ENCODE assay signal across 14 mouse cellular contexts in the genomic region with DNA sequence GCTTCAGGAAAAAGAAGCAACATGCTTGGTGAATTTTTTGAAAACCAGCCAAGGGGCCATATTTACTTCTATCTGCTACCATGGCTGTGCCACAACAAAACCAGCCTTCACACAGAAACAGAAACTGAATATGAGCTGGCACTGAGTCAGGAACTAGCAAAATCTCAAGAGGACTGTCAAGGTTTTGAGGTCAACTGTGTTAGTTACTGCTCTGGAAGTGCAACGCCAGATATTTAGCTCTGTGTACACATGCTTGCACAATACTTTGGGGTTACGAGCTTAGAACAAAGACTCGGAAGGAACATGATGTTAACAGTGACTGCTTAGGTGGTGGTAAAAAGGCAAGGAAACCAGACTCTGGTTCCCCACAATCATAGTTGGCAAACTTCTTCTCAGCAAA. TPM values are rescaled to one million over a fixed set of nuclear protein-coding genes. Genes with fewer than 3 reads are reported as not detected.
DNase-seq lines count a peak whose midpoint lies in the region; TF ChIP-seq lines count a peak whose summit lies in the region.
"Had no signal": no experiment of that assay in that cellular context is flagged by ENCODE, and none has a peak within 500 bp of the region (broad histone marks: within the 10 kb centered on the region; RNA-seq: fewer than 3 reads in every experiment).

No protein-coding gene starts in this region.

- no peaks in the 10 kb centered on the region for H3K36me3 ChIP-seq in kidney, adult 2 months (ENCODE audit: control insufficient read depth, insufficient read depth, low read length)
- H3K36me3 ChIP-seq: heart, embryonic 15.5 days; limb, embryonic 15.5 days had no signal

- 76% methylated on average over 3 of the region's 3 CpGs for WGBS in kidney, adult 2 months
- 39% methylated on average over 3 of the region's 3 CpGs for WGBS in lung, adult 2 months
- WGBS in cerebellum, adult 2 months = 59% methylated on average over 3 of the region's 3 CpGs

- DNase-seq in kidney, adult 2 months = peak; percentile 16
- no peak for DNase-seq in kidney, postnatal 14 days
- DNase-seq in adrenal gland, postnatal 10 days = peak; percentile 47
- peak; percentile 29 for DNase-seq in lung, adult 2 months
- peak; percentile 18 for DNase-seq in ovary, postnatal 14 days (ENCODE audit: low spot score)
- no peak for DNase-seq in left cerebral cortex, adult 9 months (ENCODE audit: low spot score in 2 of 2)
- no peak for DNase-seq in cerebellum, adult 2 months
- DNase-seq: cerebellum, adult 11 months; kidney, postnatal 10 days had no signal

- no peak for TF ChIP-seq POLR2A in kidney, adult 2 months (IDR thresholded peaks at IDR 0.05; ENCODE audit: low read depth, low read length)
- no peak for TF ChIP-seq POLR2A in lung, adult 2 months (IDR thresholded peaks at IDR 0.05; ENCODE audit: borderline replicate concordance, extremely low read depth, low read depth, low read length)
- no peak for TF ChIP-seq POLR2A in cerebellum, adult 2 months (IDR thresholded peaks at IDR 0.05; ENCODE audit: borderline replicate concordance, insufficient read depth, low read length)

- no peaks in the 10 kb centered on the region; the same call in 1 of the 2 replicates for H3K27me3 ChIP-seq in kidney, adult 2 months (replicated peaks; ENCODE audit: control insufficient read depth, insufficient read depth, low read length)
- H3K27me3 ChIP-seq in cerebellum, adult 2 months (ENCODE audit: control insufficient read depth, insufficient read depth, low read length) = no peaks in the 10 kb centered on the region
- H3K27me3 ChIP-seq: heart, embryonic 15.5 days; limb, embryonic 15.5 days had no signal

- H3K4me3 ChIP-seq in kidney, adult 2 months (ENCODE audit: insufficient read depth, low read depth, low read length) = no peak overlapping the region
- no peak overlapping the region for H3K4me3 ChIP-seq in lung, adult 2 months (replicated peaks; ENCODE audit: extremely low read depth, low read depth, low read length)
- H3K4me3 ChIP-seq in cerebellum, adult 2 months (replicated peaks; ENCODE audit: insufficient read depth, low read depth, low read length) = no peak overlapping the region
- H3K4me3 ChIP-seq: heart, embryonic 15.5 days; limb, embryonic 15.5 days had no signal

- no peak overlapping the region for H3K27ac ChIP-seq in kidney, adult 2 months (ENCODE audit: insufficient read depth, low read depth, low read length)
- no peak overlapping the region for H3K27ac ChIP-seq in cerebellum, adult 2 months (ENCODE audit: insufficient read depth, low read length)
- H3K27ac ChIP-seq: heart, embryonic 15.5 days; limb, embryonic 15.5 days had no signal

- no peak for TF ChIP-seq CTCF in kidney, adult 2 months (conservative IDR thresholded peaks at IDR 0.05; ENCODE audit: insufficient read depth, insufficient read length, low read depth, low read length)
- no peak for TF ChIP-seq CTCF in lung, adult 2 months (IDR thresholded peaks at IDR 0.05; ENCODE audit: insufficient read depth, low read length)
- TF ChIP-seq CTCF in cerebellum, adult 2 months (IDR thresholded peaks at IDR 0.05; ENCODE audit: borderline replicate concordance, insufficient read depth, low read depth, low read length) = no peak

- H3K4me1 ChIP-seq in kidney, adult 2 months (ENCODE audit: control insufficient read depth, insufficient read depth, low read length) = no peaks in the 10 kb centered on the region
- H3K4me1 ChIP-seq in lung, adult 2 months (ENCODE audit: control insufficient read depth, insufficient read depth, low read length) = peaks cover 9% of the 10 kb centered on the region
- no peaks in the 10 kb centered on the region for H3K4me1 ChIP-seq in cerebellum, adult 2 months (ENCODE audit: control insufficient read depth, insufficient read depth, low read length)
- H3K4me1 ChIP-seq: heart, embryonic 15.5 days; limb, embryonic 15.5 days had no signal

RNA-seq across cellular contexts. Expression of a gene that starts 22.9 kb away (rescaled TPM):
- polyA plus RNA-seq in kidney, adult 2 months (2012; rRNA removed) = 0.10 TPM in 1 of 2 replicates, not detected in the other
- not detected for total RNA-seq in adrenal gland, postnatal 10 days (2021)
- not detected in 2 replicates for polyA plus RNA-seq in lung, adult 2 months (2012; rRNA removed)
- not detected in 2 replicates for polyA plus RNA-seq in cerebellum, adult 2 months (2012; rRNA removed)
- polyA plus RNA-seq: heart, embryonic 15.5 days; limb, embryonic 15.5 days; Patski; small intestine, adult 2 months; urinary bladder, adult 2 months had no signal

RNA-seq across cellular contexts. Expression of a gene that starts 26.8 kb away (rescaled TPM):
- polyA plus RNA-seq in kidney, adult 2 months (2012; rRNA removed) = 0.43 and 0.86 TPM in 2 replicates
- 1 to 10 TPM; 1.2 to 2.3 TPM for total RNA-seq in adrenal gland, postnatal 10 days (2021)
- polyA plus RNA-seq in lung, adult 2 months (2012; rRNA removed) = 15.4 and 18.5 TPM in 2 replicates
- polyA plus RNA-seq in cerebellum, adult 2 months (2012; rRNA removed) = not detected in 2 replicates
- polyA plus RNA-seq: limb, embryonic 15.5 days; Patski had no signal

RNA-seq across cellular contexts. Expression of a gene that starts 57.4 kb away (rescaled TPM):
- not detected in 2 replicates for polyA plus RNA-seq in kidney, adult 2 months (2012; rRNA removed)
- not detected for total RNA-seq in adrenal gland, postnatal 10 days (2021)
- polyA plus RNA-seq in lung, adult 2 months (2012; rRNA removed) = not detected in 2 replicates
- polyA plus RNA-seq in cerebellum, adult 2 months (2012; rRNA removed) = not detected in 2 replicates
- polyA plus RNA-seq: heart, embryonic 15.5 days; limb, embryonic 15.5 days; Patski; small intestine, adult 2 months; urinary bladder, adult 2 months had no signal

Comparison
In these comparisons a context has a peak if more than half of its experiments do, and no peak if none do; other contexts are left out.
1. DNase-seq: peak in kidney, adult 2 months (single experiment), adrenal gland, postnatal 10 days (single experiment), lung, adult 2 months (single experiment) and ovary, postnatal 14 days (single experiment); none in kidney, postnatal 14 days (single experiment), left cerebral cortex, adult 9 months (0 of 2) and cerebellum, adult 2 months (0 of 2).